Mouse (Mus musculus) CH12.LX (cell line): ENCODE results near the gene Pnpla3.

Experiments used
- CHD1 ChIP-seq: IDR thresholded peaks from 2 replicates; pipeline ENCODE4 v1.6.1; 2012; ENCODE audit warnings: low read depth, low read length, improper control_type of control experiment, inconsistent platforms
- CTCF ChIP-seq, 2 experiments: IDR thresholded peaks in 1 of 2; conservative IDR thresholded peaks in 1 of 2; 2 replicates each; pipeline ENCODE4 v1.5.1; 2011 to 2012; ENCODE audit warnings: low read depth in 2 of 2, low read length in 2 of 2, improper control_type of control experiment in 1 of 2, inconsistent platforms in 1 of 2, mild to moderate bottlenecking in 1 of 2, moderate library complexity in 1 of 2
- MAX ChIP-seq: IDR thresholded peaks from 2 replicates; pipeline ENCODE4 v1.6.1; 2011; ENCODE audit warnings: low read length, improper control_type of control experiment
- MXI1 ChIP-seq: IDR thresholded peaks from 2 replicates; pipeline ENCODE4 v1.6.1; 2011; ENCODE audit warnings: mild to moderate bottlenecking, low read depth, low read length, improper control_type of control experiment
- MYC ChIP-seq: IDR thresholded peaks from 2 replicates; pipeline ENCODE4 v1.6.1; 2011; ENCODE audit warnings: low read depth, mild to moderate bottlenecking, improper control_type of control experiment, low read length
- NRF1 ChIP-seq: IDR thresholded peaks from 2 replicates; pipeline ENCODE4 v1.6.1; 2014; ENCODE audit warnings: low read depth, mild to moderate bottlenecking, inconsistent platforms, low read length, improper control_type of control experiment, moderate library complexity
- POLR2A ChIP-seq: IDR thresholded peaks from 2 replicates; pipeline ENCODE4 v1.6.1; 2011; ENCODE audit warnings: low read depth, mild to moderate bottlenecking, improper control_type of control experiment, low read length
- ZC3H11A ChIP-seq: IDR thresholded peaks from 2 replicates; pipeline ENCODE4 v1.6.1; 2012; ENCODE audit warnings: low read depth, mild to moderate bottlenecking, inconsistent platforms, low read length, improper control_type of control experiment

DNA sequence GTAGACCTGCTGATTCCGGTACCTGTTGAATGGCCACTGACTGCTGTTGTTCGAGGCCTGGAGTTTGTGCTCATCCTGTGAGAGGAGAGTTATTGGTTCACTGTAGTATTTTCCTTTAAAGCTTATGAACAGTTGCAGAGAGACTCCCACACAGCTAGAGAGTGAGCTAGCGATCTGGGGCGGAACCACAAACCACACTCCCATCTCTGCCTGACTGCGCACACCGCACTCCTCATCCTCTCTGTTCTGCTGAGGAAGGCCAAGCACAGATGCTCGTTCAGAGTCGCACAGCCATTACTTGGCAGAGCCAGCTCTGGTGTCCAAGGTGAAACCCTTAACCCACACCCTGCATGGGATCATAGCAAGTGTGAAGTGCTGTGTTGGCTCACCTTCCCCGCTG lies 11.1 kb downstream of the Pnpla3 start:
- TF ChIP-seq MYC (no peak), CHD1 (no peak), CTCF (conservative IDR thresholded peaks at IDR 0.05 in 1 of 2, IDR thresholded peaks at IDR 0.05 in 1 of 2; ENCODE audit: low read depth in 2 of 2, low read length in 2 of 2) (no peak), ZC3H11A (no peak), MXI1 (no peak), MAX (no peak), NRF1 (no peak), POLR2A (no peak)
